Mouse (Mus musculus): ENCODE data around the gene Hist1h3g. TPM values are rescaled to one million over a fixed set of nuclear protein-coding genes. Genes with fewer than 3 reads are reported as not detected.
"Not testable (repeated sequence)": the region's sequence is repeated elsewhere in the genome, so short reads cannot be mapped to it uniquely, and the experiment has no call there.

Hist1h3g gene
- total and polyA plus RNA-seq, 3 experiments, result 0.80 to 2.1 (median 0.94) TPM

DNA sequence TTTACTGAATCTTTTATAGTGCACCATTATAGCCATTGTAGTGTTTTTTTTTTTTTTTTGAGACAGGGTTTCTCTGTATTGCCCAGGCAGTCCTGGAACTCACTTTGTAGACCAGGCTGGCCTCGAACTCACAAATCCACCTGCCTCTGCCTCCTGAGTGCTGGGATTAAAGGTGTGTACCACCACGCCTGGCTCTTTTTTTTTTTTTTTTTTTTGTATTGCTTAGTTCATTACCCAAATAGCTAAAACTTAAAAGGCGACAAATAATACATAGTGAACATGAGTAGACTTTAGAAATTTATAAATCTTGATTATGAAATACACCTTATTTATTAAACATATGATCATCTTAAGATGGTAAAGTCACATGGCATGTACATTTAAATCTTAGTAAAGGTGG, 6.3 kb downstream of the Hist1h3g start:
- H3K27ac ChIP-seq, result no peak overlapping the region
- no peak for TF ChIP-seq CTCF (IDR thresholded peaks at IDR 0.05)
- no peak for TF ChIP-seq EP300 (IDR thresholded peaks at IDR 0.05; ENCODE audit: insufficient read depth, low read depth, low read length)
- TF ChIP-seq POLR2A (IDR thresholded peaks at IDR 0.05; ENCODE audit: insufficient read depth, low read depth, low read length), result no peak
- H3K79me2 ChIP-seq (replicated peaks; ENCODE audit: control insufficient read depth, insufficient read depth, low read length), result no peaks in the 10 kb centered on the region
- intact Hi-C loops (cut with DNase I), result no loop called here
- H3K36me3 ChIP-seq (ENCODE audit: control insufficient read depth, insufficient read depth, low read length), result no peaks in the 10 kb centered on the region
- H3K9ac ChIP-seq (ENCODE audit: low read depth, low read length), result no peak overlapping the region
- H3K4me3 ChIP-seq, result no peak overlapping the region
- H3K27me3 ChIP-seq (ENCODE audit: control insufficient read depth, insufficient read depth, low read length), result no peaks in the 10 kb centered on the region
- no peak for DNase-seq
- WGBS, result 89% methylated on average over 3 of the region's 3 CpGs
- no peaks in the 10 kb centered on the region; the same call in 1 of the 2 replicates for H3K4me1 ChIP-seq (ENCODE audit: control insufficient read depth, insufficient read depth, low read length)

DNA sequence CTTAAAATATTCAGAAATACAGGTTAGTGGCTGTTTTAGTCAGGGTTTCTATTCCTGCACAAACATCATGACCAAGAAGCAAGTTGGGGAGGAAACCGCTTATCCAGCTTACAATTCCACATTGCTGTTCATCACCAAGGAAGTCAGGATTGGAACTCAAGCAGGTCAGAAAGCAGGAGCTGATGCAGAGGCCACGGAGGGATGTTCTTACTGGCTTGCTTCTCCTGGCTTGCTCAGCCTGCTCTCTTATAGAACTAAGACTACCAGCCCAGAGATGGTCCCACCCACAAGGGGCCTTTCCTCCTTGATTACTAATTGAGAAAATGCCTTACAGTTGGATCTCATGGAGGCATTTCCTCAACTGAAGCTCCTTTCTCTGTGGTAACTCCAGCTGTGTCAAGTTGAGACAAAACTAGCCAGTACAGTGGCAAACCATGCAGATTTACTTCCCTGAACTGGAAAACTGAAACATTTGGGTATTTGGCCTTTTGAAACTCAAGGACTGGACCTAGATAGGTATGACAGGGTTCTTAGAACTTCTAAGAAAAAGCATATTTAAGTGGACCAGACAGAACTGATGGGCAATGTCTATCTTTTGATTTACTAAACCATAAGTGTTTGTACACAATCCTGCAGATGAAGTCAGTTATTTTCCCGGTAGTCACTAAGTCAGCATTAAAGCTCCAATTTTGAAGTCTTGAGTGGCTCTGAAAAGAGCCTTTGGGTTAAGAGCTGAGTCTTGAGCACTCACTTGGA, 7.2 kb downstream of the Hist1h3g start:
- H3K27me3 ChIP-seq (ENCODE audit: control insufficient read depth, insufficient read depth, low read length); H3K4me1 ChIP-seq (ENCODE audit: control insufficient read depth, insufficient read depth, low read length); H3K79me2 ChIP-seq (replicated peaks; ENCODE audit: control insufficient read depth, insufficient read depth, low read length); H3K27ac ChIP-seq; DNase-seq; H3K36me3 ChIP-seq (ENCODE audit: control insufficient read depth, insufficient read depth, low read length); intact Hi-C loops (cut with DNase I): not testable (repeated sequence)
- H3K4me3 ChIP-seq, result peak overlapping the region; percentile 81
- peak overlapping the region; percentile 54 for H3K9ac ChIP-seq (ENCODE audit: low read depth, low read length)
- 16% methylated on average over 3 of the region's 3 CpGs for WGBS

DNA sequence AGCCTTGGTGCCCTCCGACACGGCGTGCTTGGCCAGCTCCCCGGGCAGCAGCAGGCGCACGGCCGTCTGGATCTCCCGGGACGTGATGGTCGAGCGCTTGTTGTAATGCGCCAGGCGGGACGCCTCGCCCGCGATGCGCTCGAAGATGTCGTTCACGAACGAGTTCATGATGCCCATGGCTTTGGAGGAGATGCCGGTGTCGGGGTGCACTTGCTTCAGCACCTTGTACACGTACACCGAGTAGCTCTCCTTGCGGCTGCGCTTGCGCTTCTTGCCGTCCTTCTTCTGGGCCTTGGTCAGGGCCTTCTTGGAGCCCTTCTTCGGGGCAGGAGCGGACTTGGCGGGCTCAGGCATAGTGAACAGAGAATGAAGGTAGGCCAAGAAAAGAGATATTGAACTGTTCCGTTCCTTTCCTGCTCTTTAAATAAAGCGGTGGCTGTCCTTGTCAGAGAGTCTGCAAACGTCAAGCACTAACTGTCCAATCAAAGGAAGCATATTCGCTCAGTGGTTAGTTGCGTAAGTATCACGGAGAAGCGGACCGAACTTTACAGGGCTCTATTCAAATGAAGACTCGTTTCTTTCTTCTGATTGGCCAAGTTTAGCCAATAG, 7.9 kb downstream of the Hist1h3g start, which contains the start of gene Hist1h2bh:
Gene Hist1h2bh, minus strand, starts transcription at position 394 of the 609 bp plus-strand sequence.
- peak; percentile 65 for TF ChIP-seq POLR2A (IDR thresholded peaks at IDR 0.05; ENCODE audit: insufficient read depth, low read depth, low read length)
- H3K79me2 ChIP-seq (replicated peaks; ENCODE audit: control insufficient read depth, insufficient read depth, low read length); H3K4me1 ChIP-seq (ENCODE audit: control insufficient read depth, insufficient read depth, low read length); H3K27me3 ChIP-seq (ENCODE audit: control insufficient read depth, insufficient read depth, low read length); intact Hi-C loops (cut with DNase I); H3K36me3 ChIP-seq (ENCODE audit: control insufficient read depth, insufficient read depth, low read length): not testable (repeated sequence)
- Histone ChIP-seq H3K4me3 (peak within 1 kb of the TSS; percentile 81), H3K9ac (ENCODE audit: low read depth, low read length) (peak within 1 kb of the TSS; percentile 54), H3K27ac (peak within 1 kb of the TSS; percentile 84)
- under 1% methylated on average over 42 of the region's 42 CpGs for WGBS
- DNase-seq, result peak; percentile 69 to 79

DNA sequence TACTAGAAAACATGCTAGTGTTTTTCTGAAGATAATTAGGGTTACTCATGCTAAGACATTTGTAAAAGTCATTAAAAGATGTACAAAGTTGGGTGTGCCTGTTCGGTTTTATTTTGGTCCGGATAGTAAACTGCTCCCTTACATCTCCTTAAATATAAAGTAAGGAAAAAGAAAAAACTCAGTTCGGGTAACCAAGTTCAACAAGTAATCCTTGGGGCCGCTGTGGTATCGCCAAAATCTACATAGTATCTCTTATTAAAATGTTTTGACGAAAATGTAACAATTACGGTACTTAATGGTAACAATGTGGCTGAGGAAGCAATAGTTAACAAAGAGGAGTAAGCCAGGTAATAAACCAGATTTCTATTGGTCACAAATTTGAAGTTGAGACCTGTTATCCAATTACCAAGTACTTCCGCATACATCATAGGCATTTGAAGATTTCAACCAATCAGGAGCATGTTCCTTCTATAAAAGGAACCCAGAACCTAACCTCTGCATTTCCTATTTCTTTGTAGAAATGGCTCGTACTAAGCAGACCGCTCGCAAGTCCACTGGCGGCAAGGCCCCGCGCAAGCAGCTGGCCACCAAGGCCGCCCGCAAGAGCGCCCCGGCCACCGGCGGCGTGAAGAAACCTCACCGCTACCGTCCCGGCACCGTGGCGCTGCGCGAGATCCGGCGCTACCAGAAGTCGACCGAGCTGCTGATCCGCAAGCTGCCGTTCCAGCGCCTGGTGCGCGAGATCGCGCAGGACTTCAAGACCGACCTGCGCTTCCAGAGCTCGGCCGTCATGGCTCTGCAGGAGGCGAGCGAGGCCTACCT, 9.0 kb downstream of the Hist1h3g start, which contains the start of gene Hist1h3f:
Gene Hist1h3f, plus strand, starts transcription at position 88 of the 822 bp plus-strand sequence.
- no peaks in the 10 kb centered on the region for H3K27me3 ChIP-seq (ENCODE audit: control insufficient read depth, insufficient read depth, low read length)
- under 1% methylated on average over 30 of the region's 45 CpGs for WGBS
- intact Hi-C loops (cut with DNase I), result loop anchor here (2.0 kb wide), 1 partner anchor 13 kb away; the partner anchor contains the start of gene Hist1h4h

DNA sequence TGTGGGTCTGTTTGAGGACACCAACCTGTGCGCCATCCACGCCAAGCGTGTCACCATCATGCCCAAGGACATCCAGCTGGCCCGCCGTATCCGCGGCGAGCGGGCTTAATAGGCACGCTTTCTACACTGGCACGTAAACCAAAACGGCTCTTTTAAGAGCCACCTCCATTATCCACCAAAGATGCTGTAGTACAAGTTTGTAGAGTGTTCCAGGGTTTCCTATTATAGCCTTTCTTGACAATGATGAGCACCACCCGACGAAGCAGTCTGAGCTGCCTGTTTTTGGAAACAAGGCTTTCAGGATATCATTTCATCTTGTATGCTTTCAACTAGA, 9.5 kb downstream of the Hist1h3g start:
- not testable (repeated sequence) for H3K79me2 ChIP-seq (replicated peaks; ENCODE audit: control insufficient read depth, insufficient read depth, low read length); H3K27me3 ChIP-seq (ENCODE audit: control insufficient read depth, insufficient read depth, low read length); H3K4me1 ChIP-seq (ENCODE audit: control insufficient read depth, insufficient read depth, low read length); H3K36me3 ChIP-seq (ENCODE audit: control insufficient read depth, insufficient read depth, low read length); DNase-seq; H3K27ac ChIP-seq
- Histone ChIP-seq H3K4me3 (peak overlapping the region; percentile 81), H3K9ac (ENCODE audit: low read depth, low read length) (peak overlapping the region; percentile 60)
- WGBS, result 0% methylated on average over 13 of the region's 14 CpGs
- intact Hi-C loops (cut with DNase I), result loop anchor here (2.0 kb wide), 1 partner anchor 14 kb away; the partner anchor contains the start of gene Hist1h4h

More for the DNA sequence above, 9.0 kb downstream of the Hist1h3g start, which contains the start of gene Hist1h3f:
- no peak for TF ChIP-seq CTCF (IDR thresholded peaks at IDR 0.05)
- peak; percentile 95 for TF ChIP-seq POLR2A (IDR thresholded peaks at IDR 0.05; ENCODE audit: insufficient read depth, low read depth, low read length)
- Histone ChIP-seq H3K79me2 (replicated peaks; ENCODE audit: control insufficient read depth, insufficient read depth, low read length) (no peaks in the 10 kb centered on the region), H3K4me3 (peak within 1 kb of the TSS; percentile 81), H3K36me3 (ENCODE audit: control insufficient read depth, insufficient read depth, low read length) (no peaks in the 10 kb centered on the region), H3K4me1 (ENCODE audit: control insufficient read depth, insufficient read depth, low read length) (no peaks in the 10 kb centered on the region; the same call in 1 of the 2 replicates), H3K9ac (ENCODE audit: low read depth, low read length) (peak within 1 kb of the TSS; percentile 95), H3K27ac (peak within 1 kb of the TSS; percentile 84)
- peak; percentile 78 to 80 for DNase-seq

DNA sequence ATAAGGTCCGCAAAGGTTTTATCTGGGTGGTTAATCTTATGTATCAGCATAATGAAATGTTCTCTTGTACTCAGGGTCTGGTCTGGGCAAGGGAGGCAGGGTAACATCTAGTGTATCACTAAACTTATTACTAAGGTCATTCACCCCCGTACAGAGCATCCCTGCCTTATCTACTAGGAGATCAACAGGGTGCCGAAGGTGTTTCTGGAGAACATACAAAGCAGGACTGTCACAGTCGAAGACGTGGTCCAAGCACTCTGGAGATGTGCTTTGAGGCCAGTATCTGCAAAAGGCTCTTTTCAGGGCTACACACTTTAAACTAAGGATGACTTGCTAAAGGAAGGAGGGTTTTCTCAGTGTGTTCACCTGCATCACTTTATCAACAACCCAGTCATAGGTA, 11.5 kb downstream of the Hist1h3g start:
- no peaks in the 10 kb centered on the region for H3K36me3 ChIP-seq (ENCODE audit: control insufficient read depth, insufficient read depth, low read length)
- TF ChIP-seq POLR2A (IDR thresholded peaks at IDR 0.05; ENCODE audit: insufficient read depth, low read depth, low read length) (no peak), EP300 (IDR thresholded peaks at IDR 0.05; ENCODE audit: insufficient read depth, low read depth, low read length) (no peak), CTCF (IDR thresholded peaks at IDR 0.05) (no peak)
- H3K4me3 ChIP-seq, result no peak overlapping the region
- no peak overlapping the region for H3K9ac ChIP-seq (ENCODE audit: low read depth, low read length)
- no peaks in the 10 kb centered on the region for H3K27me3 ChIP-seq (ENCODE audit: control insufficient read depth, insufficient read depth, low read length)
- intact Hi-C loops (cut with DNase I), result no loop called here
- H3K79me2 ChIP-seq (replicated peaks; ENCODE audit: control insufficient read depth, insufficient read depth, low read length), result no peaks in the 10 kb centered on the region
- no peaks in the 10 kb centered on the region; the same call in 1 of the 2 replicates for H3K4me1 ChIP-seq (ENCODE audit: control insufficient read depth, insufficient read depth, low read length)
- DNase-seq, result no peak
- no peak overlapping the region for H3K27ac ChIP-seq
- 81% methylated on average over 5 of the region's 5 CpGs for WGBS
